Mouse (Mus musculus): ENCODE measurements around the gene Pdlim4. TPM values are rescaled to one million over a fixed set of nuclear protein-coding genes. Genes with fewer than 3 reads are reported as not detected.
A peak's percentile ranks its signal among the peaks of the same experiment; 100 is the strongest.

Gene Pdlim4
- total and polyA plus RNA-seq, 2 experiments from 2014 or later = 46.1 to 47.6 TPM

DNA sequence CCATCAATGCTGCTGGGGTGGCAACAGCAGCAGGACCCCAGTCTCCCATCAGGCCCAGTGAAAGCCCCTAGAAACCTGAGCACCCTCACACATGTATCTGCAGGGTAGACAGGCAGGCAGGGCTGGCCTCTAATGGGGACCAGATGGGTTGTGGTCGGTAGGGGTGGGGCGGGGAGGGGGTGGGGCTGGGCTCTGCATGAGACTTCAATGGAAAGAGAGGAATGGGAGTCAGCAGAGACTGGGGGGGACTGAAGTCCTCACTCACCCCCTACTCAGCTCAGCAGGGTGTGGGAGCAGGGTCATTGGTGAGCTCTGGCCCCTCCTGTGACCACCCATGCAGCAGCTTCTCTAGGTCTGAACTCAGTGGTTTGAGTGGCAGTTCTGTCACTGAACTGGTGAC lies 11.4 kb downstream of the Pdlim4 start:
- no peaks in the 10 kb centered on the region for H3K36me3 ChIP-seq (ENCODE audit: insufficient read depth, low read length)
- H3K9me3 ChIP-seq (ENCODE audit: low read length) = no peaks in the 10 kb centered on the region
- no peak overlapping the region for H3K9ac ChIP-seq (replicated peaks; ENCODE audit: low read length)
- no peak overlapping the region for H3K4me3 ChIP-seq (ENCODE audit: low read length)
- no peak for TF ChIP-seq CTCF (IDR thresholded peaks at IDR 0.05; ENCODE audit: low read depth)
- H3K4me2 ChIP-seq (ENCODE audit: low read depth, low read length) = no peak overlapping the region
- 43% methylated on average over 2 of the region's 2 CpGs for WGBS
- peak overlapping the region; percentile 77; the same call in 1 of the 2 replicates for H3K27ac ChIP-seq
- peaks cover 2% of the 10 kb centered on the region for H3K4me1 ChIP-seq (ENCODE audit: insufficient read depth, low read length)
- no peak for DNase-seq (ENCODE audit: low spot score)
- no peaks in the 10 kb centered on the region for H3K27me3 ChIP-seq (ENCODE audit: insufficient read depth, low read length)
- ATAC-seq = no peak

DNA sequence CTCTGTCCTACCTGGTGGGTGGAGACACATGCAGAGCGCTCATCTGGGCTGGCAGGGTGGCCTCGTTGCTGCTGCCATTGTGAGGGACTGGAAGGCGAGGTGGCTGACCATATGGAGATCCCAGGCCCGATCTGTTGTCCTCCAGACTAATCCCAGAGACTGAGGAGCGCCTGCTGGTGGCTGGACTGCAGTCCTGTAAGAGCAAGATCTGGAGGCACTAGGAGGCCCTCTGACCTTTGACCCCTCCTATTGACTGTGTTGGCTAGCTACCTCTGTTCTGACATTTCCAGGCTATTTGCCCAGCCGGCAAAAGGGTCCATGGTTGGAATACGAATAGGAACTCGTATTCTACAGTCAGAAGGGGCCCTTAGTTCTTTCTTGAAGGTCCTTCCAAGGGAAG lies 12.7 kb downstream of the Pdlim4 start:
- H3K36me3 ChIP-seq (ENCODE audit: insufficient read depth, low read length) = no peaks in the 10 kb centered on the region
- H3K9me3 ChIP-seq (ENCODE audit: low read length) = no peaks in the 10 kb centered on the region
- no peak overlapping the region for H3K4me3 ChIP-seq (ENCODE audit: low read length)
- peak; percentile 81 for DNase-seq (ENCODE audit: low spot score)
- H3K4me2 ChIP-seq (ENCODE audit: low read depth, low read length) = no peak overlapping the region
- H3K4me1 ChIP-seq (ENCODE audit: insufficient read depth, low read length) = no peaks in the 10 kb centered on the region
- ATAC-seq = peak; percentile 58
- H3K9ac ChIP-seq (replicated peaks; ENCODE audit: low read length) = no peak overlapping the region
- peak overlapping the region; percentile 60; the same call in 1 of the 2 replicates for H3K27ac ChIP-seq
- 29% methylated on average over 8 of the region's 8 CpGs for WGBS
- no peaks in the 10 kb centered on the region for H3K27me3 ChIP-seq (ENCODE audit: insufficient read depth, low read length)
- TF ChIP-seq CTCF (IDR thresholded peaks at IDR 0.05; ENCODE audit: low read depth) = peak; percentile 64

DNA sequence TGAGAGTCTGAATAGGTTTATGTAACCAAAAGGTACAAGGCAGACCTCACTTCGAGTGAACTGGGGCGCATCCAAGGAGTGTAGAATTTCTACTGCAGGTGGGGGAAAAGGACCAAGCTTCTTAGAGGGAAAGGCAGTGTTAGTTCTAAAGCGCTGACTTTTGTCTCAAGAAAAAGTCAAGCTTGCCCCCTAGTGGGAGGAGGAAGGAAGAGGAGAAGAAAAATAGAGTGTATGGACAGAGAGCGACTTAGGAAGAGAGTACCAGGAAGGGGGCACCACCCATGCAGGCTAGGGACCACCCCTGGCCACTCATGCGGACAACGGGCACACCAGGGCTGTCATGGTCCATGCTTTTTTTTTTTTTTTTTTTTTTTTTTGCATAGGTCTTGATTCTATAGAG lies 14.6 kb downstream of the Pdlim4 start:
- 41% methylated on average over 6 of the region's 6 CpGs for WGBS
- no peaks in the 10 kb centered on the region for H3K9me3 ChIP-seq (ENCODE audit: low read length)
- TF ChIP-seq CTCF (IDR thresholded peaks at IDR 0.05; ENCODE audit: low read depth) = peak; percentile 83

GRCm38 (mm10) chr11:54053090-54053489 lies 15.7 kb downstream of the Pdlim4 start:
- no peak overlapping the region for H3K4me3 ChIP-seq (ENCODE audit: low read length)
- H3K27me3 ChIP-seq (ENCODE audit: insufficient read depth, low read length) = no peaks in the 10 kb centered on the region
- no peaks in the 10 kb centered on the region for H3K4me1 ChIP-seq (ENCODE audit: insufficient read depth, low read length)
- WGBS = 89% methylated on average over 7 of the region's 7 CpGs
- no peak overlapping the region for H3K4me2 ChIP-seq (ENCODE audit: low read depth, low read length)
- H3K36me3 ChIP-seq (ENCODE audit: insufficient read depth, low read length) = no peaks in the 10 kb centered on the region
- ATAC-seq (no peak), DNase-seq (ENCODE audit: low spot score) (no peak)
- no peak overlapping the region for H3K9ac ChIP-seq (replicated peaks; ENCODE audit: low read length)
- no peak for TF ChIP-seq CTCF (IDR thresholded peaks at IDR 0.05; ENCODE audit: low read depth)
- H3K9me3 ChIP-seq (ENCODE audit: low read length) = no peaks in the 10 kb centered on the region
- H3K27ac ChIP-seq = no peak overlapping the region

More for the DNA sequence above, 14.6 kb downstream of the Pdlim4 start:
- ATAC-seq (no peak), DNase-seq (ENCODE audit: low spot score) (peak; percentile 88)
- Histone ChIP-seq H3K4me3 (ENCODE audit: low read length) (no peak overlapping the region), H3K27me3 (ENCODE audit: insufficient read depth, low read length) (no peaks in the 10 kb centered on the region), H3K36me3 (ENCODE audit: insufficient read depth, low read length) (no peaks in the 10 kb centered on the region), H3K9ac (replicated peaks; ENCODE audit: low read length) (no peak overlapping the region), H3K4me2 (ENCODE audit: low read depth, low read length) (no peak overlapping the region), H3K27ac (no peak overlapping the region), H3K4me1 (ENCODE audit: insufficient read depth, low read length) (no peaks in the 10 kb centered on the region)

DNA sequence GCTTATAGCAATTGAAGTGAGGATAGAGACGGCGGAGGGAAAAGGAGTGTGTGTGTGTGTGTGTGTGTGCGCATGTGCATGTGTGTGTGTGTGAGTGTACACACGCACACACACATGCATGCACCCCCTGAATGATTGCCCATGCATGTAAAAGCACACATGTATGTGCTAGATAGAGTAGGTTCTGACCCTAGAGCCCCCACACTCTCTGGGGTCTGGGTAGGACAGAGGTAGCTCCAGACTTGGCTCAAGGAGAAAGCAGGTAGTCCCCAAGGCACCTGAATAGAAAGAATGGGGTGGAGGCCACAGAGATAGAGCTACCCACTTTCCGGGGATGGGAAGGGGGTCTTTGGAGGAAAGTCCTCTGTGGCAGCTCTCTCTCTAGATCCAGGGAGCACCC lies 16.7 kb downstream of the Pdlim4 start:
- H3K9ac ChIP-seq (replicated peaks; ENCODE audit: low read length) = no peak overlapping the region
- H3K27me3 ChIP-seq (ENCODE audit: insufficient read depth, low read length) = no peaks in the 10 kb centered on the region
- H3K27ac ChIP-seq = no peak overlapping the region
- DNase-seq (ENCODE audit: low spot score) (no peak), ATAC-seq (no peak)
- 91% methylated on average over 5 of the region's 5 CpGs for WGBS
- H3K4me3 ChIP-seq (ENCODE audit: low read length) = no peak overlapping the region
- no peaks in the 10 kb centered on the region for H3K9me3 ChIP-seq (ENCODE audit: low read length)
- H3K4me1 ChIP-seq (ENCODE audit: insufficient read depth, low read length) = no peaks in the 10 kb centered on the region
- no peaks in the 10 kb centered on the region for H3K36me3 ChIP-seq (ENCODE audit: insufficient read depth, low read length)
- no peak overlapping the region for H3K4me2 ChIP-seq (ENCODE audit: low read depth, low read length)
- TF ChIP-seq CTCF (IDR thresholded peaks at IDR 0.05; ENCODE audit: low read depth) = no peak

GRCm38 (mm10) chr11:54051161-54051560 lies 17.7 kb downstream of the Pdlim4 start:
- no peak for ATAC-seq
- H3K4me2 ChIP-seq (ENCODE audit: low read depth, low read length) = no peak overlapping the region
- no peaks in the 10 kb centered on the region for H3K4me1 ChIP-seq (ENCODE audit: insufficient read depth, low read length)
- no peak overlapping the region for H3K27ac ChIP-seq
- no peak overlapping the region for H3K4me3 ChIP-seq (ENCODE audit: low read length)
- WGBS = 88% methylated on average over 7 of the region's 7 CpGs
- no peaks in the 10 kb centered on the region for H3K36me3 ChIP-seq (ENCODE audit: insufficient read depth, low read length)
- no peak for DNase-seq (ENCODE audit: low spot score)
- no peaks in the 10 kb centered on the region for H3K9me3 ChIP-seq (ENCODE audit: low read length)
- TF ChIP-seq CTCF (IDR thresholded peaks at IDR 0.05; ENCODE audit: low read depth) = no peak
- no peaks in the 10 kb centered on the region for H3K27me3 ChIP-seq (ENCODE audit: insufficient read depth, low read length)
- H3K9ac ChIP-seq (replicated peaks; ENCODE audit: low read length) = no peak overlapping the region

GRCm38 (mm10) chr11:54050205-54050604 lies 18.6 kb downstream of the Pdlim4 start:
- ATAC-seq = no peak
- no peak overlapping the region for H3K9ac ChIP-seq (replicated peaks; ENCODE audit: low read length)
- no peak for TF ChIP-seq CTCF (IDR thresholded peaks at IDR 0.05; ENCODE audit: low read depth)
- no peak overlapping the region for H3K27ac ChIP-seq
- DNase-seq (ENCODE audit: low spot score) = no peak
- H3K27me3 ChIP-seq (ENCODE audit: insufficient read depth, low read length) = no peaks in the 10 kb centered on the region
- H3K36me3 ChIP-seq (ENCODE audit: insufficient read depth, low read length) = no peaks in the 10 kb centered on the region
- WGBS = 73% methylated on average over 2 of the region's 2 CpGs
- H3K4me1 ChIP-seq (ENCODE audit: insufficient read depth, low read length) = no peaks in the 10 kb centered on the region
- H3K9me3 ChIP-seq (ENCODE audit: low read length) = no peaks in the 10 kb centered on the region
- H3K4me3 ChIP-seq (ENCODE audit: low read length) = no peak overlapping the region
- H3K4me2 ChIP-seq (ENCODE audit: low read depth, low read length) = no peak overlapping the region
